Mouse (Mus musculus): ENCODE data around the gene Trim37. TPM values are rescaled to one million over a fixed set of nuclear protein-coding genes. Genes with fewer than 3 reads are reported as not detected.

Gene Trim37
- polyA plus RNA-seq, 1 experiment: 10.5 TPM

DNA sequence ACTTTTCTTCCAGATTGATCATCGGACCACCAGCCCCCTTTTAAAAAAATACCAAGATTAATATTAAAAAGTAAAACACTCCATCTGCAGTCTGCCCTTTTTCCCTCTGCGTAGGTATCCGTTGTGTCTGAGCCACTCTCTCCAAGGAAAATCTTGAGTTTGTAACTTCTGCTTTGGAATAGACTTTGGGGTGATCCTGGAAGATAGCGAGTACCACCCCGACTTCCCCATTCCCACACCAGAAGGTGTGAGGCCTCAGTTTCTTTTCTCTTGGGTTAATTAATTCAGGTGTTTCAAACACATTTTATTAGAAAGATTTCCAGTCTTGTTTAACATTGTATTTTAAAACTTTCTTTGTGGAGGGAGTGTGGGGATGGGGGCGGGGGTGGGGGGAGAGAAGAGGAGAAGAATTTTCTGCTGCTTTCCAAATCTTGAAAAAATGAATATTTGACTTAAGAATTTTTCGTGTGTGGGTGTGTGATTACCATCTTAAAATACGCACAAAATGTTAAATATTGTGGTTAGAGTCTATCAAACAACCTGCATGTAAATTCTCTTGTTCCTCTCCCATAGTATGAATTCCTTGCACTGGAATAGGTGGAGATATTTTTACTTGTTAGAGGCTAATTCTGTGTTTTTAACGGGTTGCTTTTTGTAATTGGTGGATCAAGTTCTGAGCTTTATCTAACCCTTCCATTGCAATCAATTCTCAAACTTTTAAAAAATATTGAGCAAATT lies 16.5 kb upstream of the Trim37 start:
- Histone ChIP-seq H3K4me3 (ENCODE audit: insufficient read depth, low read length) (peak overlapping the region; percentile 70), H3K27ac (ENCODE audit: insufficient read depth, low read depth, low read length) (peak overlapping the region; percentile 69), H3K4me1 (ENCODE audit: control insufficient read depth, insufficient read depth, low read length) (peaks cover 2% of the 10 kb centered on the region)
- no peak for TF ChIP-seq CTCF (IDR thresholded peaks at IDR 0.05; ENCODE audit: low read depth, low read length)
- no peak for TF ChIP-seq POLR2A (IDR thresholded peaks at IDR 0.05; ENCODE audit: borderline replicate concordance, low read depth, low read length)

DNA sequence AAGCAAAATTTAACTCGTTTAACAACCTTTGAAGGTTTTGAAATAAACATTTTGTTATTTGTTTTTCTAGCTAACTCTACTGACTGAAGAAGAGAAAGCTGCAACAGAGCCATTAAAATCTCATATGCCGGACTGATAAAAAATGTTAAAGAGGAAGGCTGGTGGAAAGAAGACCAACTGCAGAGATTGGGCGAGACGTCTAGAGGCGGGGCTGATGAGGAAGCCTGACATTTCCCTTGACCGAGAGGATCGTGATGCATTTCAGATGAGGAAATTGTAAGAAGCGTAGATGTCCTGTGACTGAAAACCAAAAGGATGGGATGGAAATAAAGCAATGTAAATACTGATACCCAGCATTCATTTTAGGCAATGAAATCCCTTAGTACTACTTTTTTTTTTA lies 5.0 kb upstream of the Trim37 start:
- TF ChIP-seq CTCF (IDR thresholded peaks at IDR 0.05; ENCODE audit: low read depth, low read length): no peak
- peaks cover 3% of the 10 kb centered on the region; the same call in 1 of the 2 replicates for H3K4me1 ChIP-seq (ENCODE audit: control insufficient read depth, insufficient read depth, low read length)
- H3K27ac ChIP-seq (ENCODE audit: insufficient read depth, low read depth, low read length): no peak overlapping the region
- no peak overlapping the region for H3K4me3 ChIP-seq (ENCODE audit: insufficient read depth, low read length)

DNA sequence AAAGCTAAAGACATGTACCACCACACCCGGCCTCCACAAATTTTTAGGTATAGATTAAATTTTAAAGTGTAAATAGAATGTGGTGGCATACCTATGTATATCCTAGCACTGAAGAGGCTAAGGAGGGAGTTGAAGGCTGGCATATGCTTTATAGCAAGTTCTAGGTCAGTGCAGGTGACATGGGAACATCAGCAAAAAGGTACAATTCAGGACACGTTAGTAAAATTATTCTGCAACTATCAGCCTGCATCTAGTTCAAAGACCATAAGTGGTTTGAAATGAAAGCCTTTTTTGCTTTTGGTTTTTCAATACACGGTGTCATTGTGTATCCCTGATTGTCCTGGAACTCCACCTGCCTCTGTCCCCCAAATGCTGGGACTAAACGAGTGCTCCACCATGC lies 1.3 kb upstream of the Trim37 start:
- no peak overlapping the region for H3K4me3 ChIP-seq (ENCODE audit: insufficient read depth, low read length)
- H3K27ac ChIP-seq (ENCODE audit: insufficient read depth, low read depth, low read length): no peak overlapping the region
- TF ChIP-seq POLR2A (IDR thresholded peaks at IDR 0.05; ENCODE audit: borderline replicate concordance, low read depth, low read length) (no peak), CTCF (IDR thresholded peaks at IDR 0.05; ENCODE audit: low read depth, low read length) (no peak)
- peaks cover 10% of the 10 kb centered on the region; the same call in 1 of the 2 replicates for H3K4me1 ChIP-seq (ENCODE audit: control insufficient read depth, insufficient read depth, low read length)

DNA sequence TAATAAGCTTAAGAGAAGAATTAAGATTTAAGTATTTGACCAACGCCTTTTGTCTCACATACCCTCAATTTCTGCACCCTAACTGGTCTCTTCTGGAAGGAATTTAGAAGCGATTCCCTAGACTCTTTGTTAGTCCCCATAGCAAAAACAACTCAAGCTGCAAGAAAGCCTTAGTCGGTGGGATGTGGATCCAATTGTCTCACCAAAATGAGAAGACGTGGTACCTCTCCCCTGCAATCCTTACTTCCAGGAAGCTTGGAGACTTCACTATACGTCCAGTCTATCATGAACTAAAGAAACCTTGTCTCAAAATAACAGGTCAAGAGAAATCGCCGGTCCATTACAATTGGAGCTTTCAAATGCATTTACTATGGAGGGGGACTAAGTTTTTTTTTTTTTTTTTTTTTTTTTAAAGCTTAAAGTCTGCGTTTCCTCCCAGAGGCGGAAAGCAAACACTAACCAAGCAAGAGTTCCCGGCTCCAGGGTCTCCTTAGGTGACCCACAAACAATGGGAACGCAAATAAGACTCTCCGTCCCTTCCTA lies 525 bp upstream of the Trim37 start:
- H3K4me3 ChIP-seq (ENCODE audit: insufficient read depth, low read length): peak overlapping the region; percentile 53
- TF ChIP-seq CTCF (IDR thresholded peaks at IDR 0.05; ENCODE audit: low read depth, low read length): no peak
- TF ChIP-seq POLR2A (IDR thresholded peaks at IDR 0.05; ENCODE audit: borderline replicate concordance, low read depth, low read length): no peak
- peaks cover 10% of the 10 kb centered on the region; the same call in 1 of the 2 replicates for H3K4me1 ChIP-seq (ENCODE audit: control insufficient read depth, insufficient read depth, low read length)
- H3K27ac ChIP-seq (ENCODE audit: insufficient read depth, low read depth, low read length): peak overlapping the region; percentile 28

DNA sequence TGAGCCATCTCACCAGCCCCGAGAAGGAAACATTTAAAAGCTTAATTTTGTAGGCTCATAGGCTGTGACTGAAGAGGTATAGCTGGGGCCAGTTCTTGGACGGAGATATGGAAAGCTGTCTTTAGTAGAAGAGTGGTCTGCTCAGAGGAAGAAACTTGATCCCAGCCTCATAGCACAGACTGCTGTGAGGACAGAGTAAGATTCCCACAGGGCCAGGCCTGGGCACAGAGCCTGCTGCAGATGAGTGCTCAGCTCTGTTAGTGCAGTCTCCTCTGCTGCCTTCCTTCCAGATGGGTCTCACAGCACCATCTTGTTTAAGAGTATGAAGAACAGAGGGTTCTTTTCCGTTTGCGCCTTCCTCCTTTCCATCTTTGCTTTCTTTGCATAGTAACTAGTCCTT lies 9.4 kb downstream of the Trim37 start:
- no peak overlapping the region for H3K27ac ChIP-seq (ENCODE audit: insufficient read depth, low read depth, low read length)
- peaks cover 2% of the 10 kb centered on the region; the same call in 1 of the 2 replicates for H3K4me1 ChIP-seq (ENCODE audit: control insufficient read depth, insufficient read depth, low read length)
- no peak overlapping the region for H3K4me3 ChIP-seq (ENCODE audit: insufficient read depth, low read length)
- TF ChIP-seq CTCF (IDR thresholded peaks at IDR 0.05; ENCODE audit: low read depth, low read length) (no peak), POLR2A (IDR thresholded peaks at IDR 0.05; ENCODE audit: borderline replicate concordance, low read depth, low read length) (no peak)

DNA sequence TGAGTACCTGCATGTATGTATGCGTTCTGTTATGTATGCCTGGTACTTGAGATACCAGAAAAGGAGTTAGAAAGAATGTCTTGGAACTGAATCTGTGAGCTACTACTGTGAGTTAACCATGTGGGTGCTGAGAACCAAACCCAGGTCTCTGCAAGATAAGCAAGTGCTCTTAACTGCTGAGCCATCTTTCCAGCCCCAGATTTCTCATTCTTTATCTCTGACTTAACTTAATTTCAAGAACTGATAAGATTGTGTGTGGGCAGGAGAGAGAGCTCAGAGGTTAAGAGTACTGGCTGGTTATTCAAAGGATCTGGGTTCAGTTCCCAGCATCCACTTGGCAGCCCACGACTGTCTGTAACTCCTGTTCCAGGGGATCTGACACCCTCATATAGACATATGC lies 31.1 kb downstream of the Trim37 start:
- Histone ChIP-seq H3K27ac (ENCODE audit: insufficient read depth, low read depth, low read length) (no peak overlapping the region), H3K4me1 (ENCODE audit: control insufficient read depth, insufficient read depth, low read length) (no peaks in the 10 kb centered on the region), H3K4me3 (ENCODE audit: insufficient read depth, low read length) (no peak overlapping the region)
- TF ChIP-seq CTCF (IDR thresholded peaks at IDR 0.05; ENCODE audit: low read depth, low read length): no peak

DNA sequence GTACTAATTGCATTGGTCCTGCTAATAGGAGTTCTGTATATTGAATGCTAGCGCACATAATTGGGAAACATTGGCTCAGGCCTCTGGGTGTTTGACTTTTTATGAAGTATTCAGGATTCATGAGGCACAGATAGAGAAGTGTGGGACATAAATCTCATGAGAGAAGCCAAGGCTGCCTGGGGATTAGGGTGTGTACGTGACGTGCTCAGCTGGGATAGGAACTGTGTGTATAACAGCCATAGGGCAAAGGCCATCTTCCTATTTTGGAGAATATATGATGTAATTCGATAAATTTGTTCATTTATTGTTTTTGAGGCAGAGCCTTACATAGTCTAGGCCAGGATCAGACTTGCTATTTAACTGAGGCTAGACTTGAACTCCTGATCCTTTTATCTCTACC lies 35.8 kb downstream of the Trim37 start:
- Histone ChIP-seq H3K4me3 (ENCODE audit: insufficient read depth, low read length) (no peak overlapping the region), H3K27ac (ENCODE audit: insufficient read depth, low read depth, low read length) (no peak overlapping the region), H3K4me1 (ENCODE audit: control insufficient read depth, insufficient read depth, low read length) (no peaks in the 10 kb centered on the region)
- TF ChIP-seq POLR2A (IDR thresholded peaks at IDR 0.05; ENCODE audit: borderline replicate concordance, low read depth, low read length) (no peak), CTCF (IDR thresholded peaks at IDR 0.05; ENCODE audit: low read depth, low read length) (no peak)

DNA sequence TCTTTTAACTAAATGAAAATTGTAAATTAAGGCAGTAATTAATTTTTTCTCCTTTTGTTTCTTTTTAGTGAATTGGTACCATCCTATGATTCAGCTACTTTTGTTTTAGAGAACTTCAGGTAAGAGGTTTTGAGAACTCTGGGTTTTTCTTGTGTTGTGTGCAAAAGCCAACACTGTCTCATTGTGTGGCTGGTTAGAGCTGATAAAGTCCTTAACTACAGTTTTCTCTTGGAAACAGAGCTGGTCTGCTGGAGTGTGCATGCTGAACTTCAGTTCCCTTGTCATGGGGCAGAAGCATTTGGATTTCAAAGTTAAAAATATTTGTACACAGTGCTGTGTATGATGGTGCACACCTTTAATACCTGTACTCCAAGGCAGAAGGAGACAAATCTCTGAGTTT lies 36.9 kb downstream of the Trim37 start:
- Histone ChIP-seq H3K27ac (ENCODE audit: insufficient read depth, low read depth, low read length) (no peak overlapping the region), H3K4me3 (ENCODE audit: insufficient read depth, low read length) (no peak overlapping the region), H3K4me1 (ENCODE audit: control insufficient read depth, insufficient read depth, low read length) (no peaks in the 10 kb centered on the region)
- TF ChIP-seq CTCF (IDR thresholded peaks at IDR 0.05; ENCODE audit: low read depth, low read length) (no peak), POLR2A (IDR thresholded peaks at IDR 0.05; ENCODE audit: borderline replicate concordance, low read depth, low read length) (no peak)

DNA sequence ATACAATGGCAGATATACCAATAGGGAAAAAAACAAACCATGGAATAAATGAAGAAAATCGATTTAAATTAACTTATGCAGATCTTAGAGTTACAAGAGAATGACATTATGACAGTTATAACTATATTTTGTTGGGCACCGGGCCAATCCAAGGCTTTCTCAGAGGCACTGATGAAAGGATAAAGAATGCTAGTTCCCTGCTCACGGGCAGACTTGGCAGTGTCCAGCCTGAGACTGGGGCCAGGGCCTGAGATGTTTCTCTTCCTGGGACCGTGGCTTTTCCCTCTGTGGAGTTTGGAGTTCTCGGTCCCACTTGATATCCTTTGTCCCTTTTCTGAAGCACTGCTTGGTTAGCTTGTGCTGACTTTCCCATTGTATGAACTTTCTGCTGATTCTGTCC lies 46.7 kb downstream of the Trim37 start:
- Histone ChIP-seq H3K27ac (ENCODE audit: insufficient read depth, low read depth, low read length) (no peak overlapping the region), H3K4me3 (ENCODE audit: insufficient read depth, low read length) (no peak overlapping the region), H3K4me1 (ENCODE audit: control insufficient read depth, insufficient read depth, low read length) (peaks cover 2% of the 10 kb centered on the region; the same call in 1 of the 2 replicates)
- no peak for TF ChIP-seq CTCF (IDR thresholded peaks at IDR 0.05; ENCODE audit: low read depth, low read length)
- no peak for TF ChIP-seq POLR2A (IDR thresholded peaks at IDR 0.05; ENCODE audit: borderline replicate concordance, low read depth, low read length)

DNA sequence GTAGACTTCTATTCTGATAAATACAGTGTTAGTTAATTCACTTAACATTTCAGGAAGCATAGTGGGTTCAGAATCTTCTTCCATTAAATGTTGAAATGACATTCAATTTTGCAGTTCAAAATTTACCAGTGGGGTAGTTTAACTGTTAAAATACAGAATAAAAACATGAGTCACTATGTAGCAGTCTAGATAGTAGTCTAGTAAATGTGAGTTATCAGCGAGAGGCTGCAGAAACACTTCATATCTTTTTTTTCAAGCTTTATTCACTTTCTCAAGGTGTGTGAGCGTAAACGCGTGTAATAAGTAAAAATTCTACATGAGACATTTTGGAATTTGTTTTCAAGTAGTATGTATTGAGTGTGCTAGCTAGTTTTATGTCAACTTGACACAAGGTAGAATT lies 48.2 kb downstream of the Trim37 start:
- H3K4me3 ChIP-seq (ENCODE audit: insufficient read depth, low read length): no peak overlapping the region
- H3K4me1 ChIP-seq (ENCODE audit: control insufficient read depth, insufficient read depth, low read length): peaks cover 2% of the 10 kb centered on the region; the same call in 1 of the 2 replicates
- no peak for TF ChIP-seq CTCF (IDR thresholded peaks at IDR 0.05; ENCODE audit: low read depth, low read length)
- no peak for TF ChIP-seq POLR2A (IDR thresholded peaks at IDR 0.05; ENCODE audit: borderline replicate concordance, low read depth, low read length)
- no peak overlapping the region for H3K27ac ChIP-seq (ENCODE audit: insufficient read depth, low read depth, low read length)

Data from bone marrow macrophage, adult 2 months (primary cell).